Mouse (Mus musculus): Measurements from ENCODE around the gene Gpr37l1.
"Not testable (repeated sequence)": the region's sequence is repeated elsewhere in the genome, so short reads cannot be mapped to it uniquely, and the experiment has no call there.

Gene Gpr37l1

GRCm38 (mm10) chr1:135124573-135125363 is 42.7 kb downstream of the Gpr37l1 start:
- DNase-seq (ENCODE audit: low spot score), result no peak

GRCm38 (mm10) chr1:135112661-135113060 is 54.8 kb downstream of the Gpr37l1 start:
- DNase-seq (ENCODE audit: low spot score), result no peak

GRCm38 (mm10) chr1:135111271-135111670 is 56.2 kb downstream of the Gpr37l1 start:
- DNase-seq (ENCODE audit: low spot score), result not testable (repeated sequence)
